Mouse (Mus musculus) liver, postnatal 0 days (tissue): ENCODE data around the gene Prss35.

ENCODE experiments used
- CTCF ChIP-seq: sonication (generic); IDR thresholded peaks from 2 replicates; pipeline ENCODE4 v1.5.1; 2016; ENCODE audit warnings: antibody characterized with exemption, low read depth
- EP300 ChIP-seq: IDR thresholded peaks from 2 replicates; pipeline ENCODE4 v1.6.1; 2016; ENCODE audit warnings: antibody characterized with exemption, low read depth, mild to moderate bottlenecking

DNA sequence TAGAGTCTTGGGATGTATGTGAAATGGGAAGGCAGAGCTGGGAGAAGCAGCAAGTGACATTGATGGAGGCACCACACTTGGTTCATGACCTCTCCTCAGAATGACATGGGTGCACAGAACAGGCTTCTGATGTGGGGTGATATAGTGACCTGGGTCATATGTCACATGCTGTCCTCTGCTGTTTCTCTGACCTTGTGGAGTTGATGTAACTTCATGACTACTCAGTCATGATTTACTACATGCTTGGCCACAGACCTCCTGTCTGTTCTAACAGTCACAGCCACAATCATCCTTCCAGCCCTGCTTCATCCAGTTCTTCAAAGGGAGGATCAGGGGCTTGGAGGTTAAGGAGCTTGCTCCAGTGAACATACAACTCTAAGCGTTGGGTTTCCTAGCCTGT, 5.4 kb upstream of the Prss35 start:
- no peak for TF ChIP-seq CTCF
- no peak for TF ChIP-seq EP300
